Mouse (Mus musculus): ENCODE data around the gene Rptor.

Rptor gene

GRCm38 (mm10) chr11:119689936-119690335 is 87.2 kb downstream of the Rptor start:
- no peak for DNase-seq (ENCODE audit: low spot score)

GRCm38 (mm10) chr11:119692196-119692910 is 89.6 kb downstream of the Rptor start:
- DNase-seq (ENCODE audit: low spot score), result no peak

GRCm38 (mm10) chr11:119692911-119693261 is 90.2 kb downstream of the Rptor start:
- no peak for DNase-seq (ENCODE audit: low spot score)

GRCm38 (mm10) chr11:119694146-119694860 is 91.6 kb downstream of the Rptor start:
- no peak for DNase-seq (ENCODE audit: low spot score)

- no peak for DNase-seq (ENCODE audit: low spot score)
These were observed 93.7 kb downstream of the Rptor start for GRCm38 (mm10) chr11:119696401-119696800.

- no peak for DNase-seq (ENCODE audit: low spot score)
These were observed 102.8 kb downstream of the Rptor start for GRCm38 (mm10) chr11:119705381-119706066.

- DNase-seq (ENCODE audit: low spot score), result no peak
These were observed 104.6 kb downstream of the Rptor start for GRCm38 (mm10) chr11:119707259-119707658.

GRCm38 (mm10) chr11:119709239-119709638 is 106.5 kb downstream of the Rptor start:
- DNase-seq (ENCODE audit: low spot score), result no peak

- DNase-seq (ENCODE audit: low spot score), result no peak
These were observed 107.6 kb downstream of the Rptor start for GRCm38 (mm10) chr11:119710338-119710737.

GRCm38 (mm10) chr11:119710822-119711221 is 108.1 kb downstream of the Rptor start:
- no peak for DNase-seq (ENCODE audit: low spot score)

- no peak for DNase-seq (ENCODE audit: low spot score)
These were observed 112.7 kb downstream of the Rptor start for GRCm38 (mm10) chr11:119715437-119715836.

- no peak for DNase-seq (ENCODE audit: low spot score)
These were observed 113.3 kb downstream of the Rptor start for GRCm38 (mm10) chr11:119715841-119716596.

GRCm38 (mm10) chr11:119718115-119718514 is 115.4 kb downstream of the Rptor start:
- DNase-seq (ENCODE audit: low spot score), result no peak

GRCm38 (mm10) chr11:119720101-119721048 is 117.7 kb downstream of the Rptor start:
- DNase-seq (ENCODE audit: low spot score), result peak; percentile 9

GRCm38 (mm10) chr11:119724709-119725108 is 122.0 kb downstream of the Rptor start:
- no peak for DNase-seq (ENCODE audit: low spot score)

- no peak for DNase-seq (ENCODE audit: low spot score)
These were observed 128.7 kb downstream of the Rptor start for GRCm38 (mm10) chr11:119731382-119731781.

GRCm38 (mm10) chr11:119732362-119732761 is 129.7 kb downstream of the Rptor start:
- DNase-seq (ENCODE audit: low spot score), result no peak

GRCm38 (mm10) chr11:119732961-119733656 is 130.4 kb downstream of the Rptor start:
- DNase-seq (ENCODE audit: low spot score), result no peak

GRCm38 (mm10) chr11:119733657-119733990 is 130.9 kb downstream of the Rptor start:
- DNase-seq (ENCODE audit: low spot score), result no peak

- no peak for DNase-seq (ENCODE audit: low spot score)
These were observed 132.4 kb downstream of the Rptor start for GRCm38 (mm10) chr11:119735152-119735551.
